Mouse (Mus musculus): ENCODE measurements at regions not wholly inside any gene's neighbourhood (a gene's known extent, or its start where the extent isn't known, plus 50 kb on each side); places are given as distances from the start of the nearest gene placed in this dataset.
"Not testable (repeated sequence)": the region's sequence is repeated elsewhere in the genome, so short reads cannot be mapped to it uniquely, and the experiment has no call there.

- no peak for DNase-seq (ENCODE audit: low spot score in 2 of 2)
Observed at GRCm38 (mm10) chr3:6886200-6887052, 266.2 kb upstream of the 1700008P02Rik start.

DNA sequence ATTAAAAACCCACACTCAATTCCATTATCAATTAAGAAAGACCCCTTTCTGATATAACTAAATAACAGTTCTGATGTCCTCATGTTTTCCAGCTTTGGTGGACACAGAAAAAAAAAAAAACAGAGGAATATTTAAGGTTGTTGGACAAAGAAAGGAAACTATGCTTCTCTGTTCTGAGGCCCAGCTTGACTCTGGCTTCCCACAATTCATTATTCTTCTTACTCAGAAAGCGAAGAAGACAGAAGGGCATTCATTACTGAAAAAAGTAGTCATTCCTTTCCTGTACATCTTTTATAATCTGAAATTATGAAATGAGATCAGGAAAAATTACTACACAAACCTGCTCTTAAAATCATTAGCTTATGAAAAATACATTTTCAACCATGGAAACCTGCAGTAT is 263.2 kb upstream of the 1700008P02Rik start:
- DNase-seq (ENCODE audit: low spot score in 2 of 2), result no peak

DNA sequence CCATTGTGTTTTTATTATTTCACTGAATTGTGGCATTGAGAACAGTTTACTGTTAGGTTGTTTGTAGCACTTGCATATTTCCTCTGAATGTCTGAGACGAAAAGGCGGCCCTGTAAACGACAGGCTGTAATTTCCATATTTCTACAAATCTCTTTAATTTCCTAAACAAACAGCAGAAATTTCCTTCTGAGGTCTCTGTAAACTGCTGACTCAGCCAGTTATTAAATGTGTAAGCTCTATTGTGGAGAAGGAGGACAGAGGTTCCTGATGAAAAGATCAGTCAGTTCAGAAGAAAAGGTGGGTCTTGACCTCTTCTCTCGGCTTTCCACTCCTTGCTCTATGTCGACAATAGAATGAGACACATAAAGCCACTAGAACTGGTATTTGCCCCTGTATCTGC is 256.0 kb upstream of the 1700008P02Rik start:
- no peak for DNase-seq (ENCODE audit: low spot score in 2 of 2)

GRCm38 (mm10) chr3:6872170-6872569 is 251.9 kb upstream of the 1700008P02Rik start:
- no peak for DNase-seq (ENCODE audit: low spot score in 2 of 2)

GRCm38 (mm10) chr3:6871752-6872151 is 251.5 kb upstream of the 1700008P02Rik start:
- DNase-seq (ENCODE audit: low spot score in 2 of 2), result no peak

DNA sequence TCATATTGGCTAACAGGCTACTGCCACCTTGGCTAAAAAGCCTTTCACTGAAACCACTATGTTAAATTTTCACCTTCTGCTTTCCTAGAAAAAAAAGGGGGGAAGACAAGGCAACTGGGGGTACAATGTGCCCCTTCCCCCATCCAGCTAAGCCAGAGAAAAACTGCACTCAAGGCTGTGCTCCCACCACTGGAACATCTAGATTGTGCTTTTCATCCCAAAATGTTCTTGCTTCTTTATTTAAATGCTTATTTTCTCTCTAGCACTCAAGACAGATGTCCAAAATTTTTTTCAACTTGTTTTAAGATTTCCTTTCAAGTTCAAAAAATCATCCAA is 245.9 kb upstream of the 1700008P02Rik start:
- DNase-seq (ENCODE audit: low spot score in 2 of 2), result no peak

GRCm38 (mm10) chr3:6865462-6866147 is 245.4 kb upstream of the 1700008P02Rik start:
- DNase-seq (ENCODE audit: low spot score in 2 of 2), result peak; percentile 57

DNA sequence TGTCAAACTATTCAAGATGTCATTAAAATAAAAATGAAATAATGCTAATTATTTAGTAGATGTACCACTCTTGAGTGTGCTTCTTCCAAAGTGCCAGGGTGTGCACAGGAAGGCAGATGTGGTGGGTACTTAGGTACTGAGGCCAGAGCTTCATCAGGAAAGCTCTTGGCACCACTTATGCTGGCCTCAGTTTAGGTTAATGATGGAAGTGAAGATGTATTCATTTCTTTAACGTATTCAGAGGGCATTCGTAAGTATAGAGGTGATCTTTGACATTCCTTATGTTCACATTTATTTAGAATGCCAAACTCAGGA is 239.6 kb upstream of the 1700008P02Rik start:
- DNase-seq (ENCODE audit: low spot score in 2 of 2), result no peak

DNA sequence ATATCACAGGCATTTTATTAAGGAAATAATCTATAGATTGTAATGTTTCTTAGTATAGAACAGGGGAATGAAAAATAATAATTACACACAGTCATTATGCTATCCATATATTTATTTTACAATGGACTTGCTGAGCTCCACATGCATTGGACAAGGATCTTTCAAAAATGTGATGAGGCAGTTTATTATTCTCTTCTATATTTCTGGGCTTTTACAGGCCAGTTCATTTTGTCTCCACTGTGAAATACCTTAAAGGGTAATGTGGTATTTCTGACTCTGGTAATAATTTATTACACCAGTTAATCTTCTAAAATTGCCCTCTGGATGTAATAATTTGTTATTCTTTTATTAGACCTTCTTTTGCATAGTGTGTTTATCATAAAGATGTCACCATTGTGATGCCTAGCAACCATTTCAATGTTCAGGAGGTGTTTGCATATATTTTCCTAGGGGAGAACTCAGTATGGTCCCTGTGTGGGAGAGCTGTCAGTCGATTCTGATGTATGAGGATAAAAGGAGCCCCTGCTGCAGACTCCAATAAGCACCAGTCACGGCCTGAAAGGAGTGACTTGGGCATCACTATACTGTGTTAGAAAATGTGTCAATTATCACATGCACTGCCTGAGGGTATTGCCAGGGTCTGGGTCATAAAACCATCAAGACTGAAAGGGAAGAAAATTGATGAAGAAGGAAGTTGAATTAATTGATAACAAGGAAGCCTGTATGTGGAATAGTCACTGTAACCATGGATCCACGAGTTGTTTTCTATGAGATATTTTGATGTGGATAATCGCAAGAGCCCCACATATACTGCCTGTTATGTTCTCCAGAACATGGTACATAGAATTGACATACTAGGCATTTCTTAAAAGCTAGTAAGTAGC is 239.0 kb upstream of the 1700008P02Rik start:
- DNase-seq (ENCODE audit: low spot score in 2 of 2), result no peak

- no peak for DNase-seq (ENCODE audit: low spot score in 2 of 2)
Observed at GRCm38 (mm10) chr3:6819332-6819731, 199.1 kb upstream of the 1700008P02Rik start.

DNA sequence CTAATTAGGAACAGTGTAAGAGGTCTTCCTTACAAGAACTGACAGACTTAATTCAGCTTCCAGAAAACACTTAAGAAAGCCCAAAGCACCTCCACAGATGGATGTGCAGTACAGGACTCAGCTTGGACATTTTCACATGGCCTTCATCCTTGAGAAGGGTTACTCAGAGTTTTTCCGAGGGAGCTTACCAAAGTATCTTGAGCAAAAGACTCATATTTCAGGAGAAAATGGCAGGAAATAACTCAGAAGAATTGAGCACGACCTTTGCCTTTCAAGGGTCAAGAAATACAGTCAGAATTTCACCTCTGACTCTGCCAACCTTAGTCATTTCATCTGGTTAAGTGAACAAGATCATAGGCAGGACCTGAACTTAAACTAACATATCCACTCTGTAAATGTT is 192.1 kb upstream of the 1700008P02Rik start:
- DNase-seq (ENCODE audit: low spot score in 2 of 2), result no peak

GRCm38 (mm10) chr3:6809381-6809950 is 189.2 kb upstream of the 1700008P02Rik start:
- no peak for DNase-seq (ENCODE audit: low spot score in 2 of 2)

DNA sequence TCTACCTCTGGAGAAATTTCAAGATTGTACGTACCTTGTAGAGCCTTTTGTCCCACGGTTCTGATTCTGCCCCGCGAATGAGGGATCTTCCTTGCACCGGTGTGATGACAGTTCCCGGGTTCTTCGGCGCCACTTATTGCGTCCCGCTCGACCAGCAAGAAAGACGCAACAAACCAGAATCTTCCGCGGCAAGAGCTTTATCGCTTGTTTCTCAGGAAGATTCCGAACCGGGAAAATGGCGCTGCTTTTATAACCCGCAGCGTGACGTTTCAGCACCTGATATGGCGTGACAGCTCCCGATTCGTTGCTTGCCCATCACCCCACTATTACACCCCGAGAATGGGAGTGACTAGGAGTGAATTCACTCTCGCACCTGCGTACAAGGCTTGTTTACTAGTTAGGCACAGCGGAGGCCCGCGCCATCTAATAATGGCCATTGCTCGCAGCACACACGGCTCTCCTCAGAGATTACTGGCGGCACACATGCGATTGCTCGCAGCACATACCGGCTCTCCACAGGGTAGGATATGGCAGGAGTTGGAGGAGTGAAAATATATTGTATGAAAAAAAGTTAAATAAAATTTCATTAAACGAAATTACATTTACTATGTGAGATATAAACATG is 180.0 kb upstream of the 1700008P02Rik start:
- not testable (repeated sequence) for DNase-seq (ENCODE audit: low spot score in 2 of 2)

DNA sequence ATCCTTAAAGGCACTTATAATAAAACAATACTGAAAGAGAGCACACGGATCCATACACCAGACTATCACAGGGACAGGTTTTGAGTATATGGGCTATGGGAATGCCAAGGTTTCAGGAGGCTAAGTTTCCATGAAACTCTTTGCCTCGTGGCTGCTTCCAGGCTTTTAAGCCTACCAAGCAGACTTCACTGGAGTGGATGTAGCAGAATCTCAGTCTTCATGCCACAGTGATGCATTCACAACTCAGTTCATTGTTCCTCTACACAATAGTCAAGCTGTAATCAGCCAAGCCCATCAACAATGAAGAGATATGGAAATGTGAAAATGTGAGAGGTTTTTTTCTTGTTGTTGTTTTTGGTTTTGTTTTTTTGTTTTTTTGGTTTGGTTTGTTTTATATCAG is 148.3 kb upstream of the 1700008P02Rik start:
- no peak for DNase-seq (ENCODE audit: low spot score in 2 of 2)

- DNase-seq (ENCODE audit: low spot score in 2 of 2), result not testable (repeated sequence)
Observed at GRCm38 (mm10) chr3:6768085-6768484, 147.8 kb upstream of the 1700008P02Rik start.

DNA sequence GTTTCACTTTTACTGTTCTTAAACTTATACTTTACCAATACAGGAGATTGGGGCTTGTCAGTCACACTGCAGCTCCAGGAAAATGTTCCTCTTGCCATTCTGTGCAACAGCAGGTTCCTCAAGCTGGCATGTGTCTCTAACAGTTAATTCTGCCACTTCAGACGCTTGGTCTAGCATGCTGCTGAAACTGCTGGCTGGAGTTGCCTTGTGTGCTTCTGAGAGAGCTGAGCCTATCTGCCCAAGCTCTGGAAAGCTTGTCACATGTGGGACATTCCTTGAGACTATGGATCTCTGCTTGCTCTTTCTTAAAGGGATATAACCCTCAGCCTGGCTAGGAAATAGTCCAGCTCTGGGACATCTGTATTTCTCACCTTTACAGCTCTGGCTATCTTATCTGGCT is 138.9 kb upstream of the 1700008P02Rik start:
- no peak for DNase-seq (ENCODE audit: low spot score in 2 of 2)

- DNase-seq (ENCODE audit: low spot score in 2 of 2), result no peak
Observed at GRCm38 (mm10) chr3:6757562-6757961, 137.3 kb upstream of the 1700008P02Rik start.

- not testable (repeated sequence) for DNase-seq (ENCODE audit: low spot score in 2 of 2)
Observed at GRCm38 (mm10) chr3:6750746-6751145, 130.5 kb upstream of the 1700008P02Rik start.

DNA sequence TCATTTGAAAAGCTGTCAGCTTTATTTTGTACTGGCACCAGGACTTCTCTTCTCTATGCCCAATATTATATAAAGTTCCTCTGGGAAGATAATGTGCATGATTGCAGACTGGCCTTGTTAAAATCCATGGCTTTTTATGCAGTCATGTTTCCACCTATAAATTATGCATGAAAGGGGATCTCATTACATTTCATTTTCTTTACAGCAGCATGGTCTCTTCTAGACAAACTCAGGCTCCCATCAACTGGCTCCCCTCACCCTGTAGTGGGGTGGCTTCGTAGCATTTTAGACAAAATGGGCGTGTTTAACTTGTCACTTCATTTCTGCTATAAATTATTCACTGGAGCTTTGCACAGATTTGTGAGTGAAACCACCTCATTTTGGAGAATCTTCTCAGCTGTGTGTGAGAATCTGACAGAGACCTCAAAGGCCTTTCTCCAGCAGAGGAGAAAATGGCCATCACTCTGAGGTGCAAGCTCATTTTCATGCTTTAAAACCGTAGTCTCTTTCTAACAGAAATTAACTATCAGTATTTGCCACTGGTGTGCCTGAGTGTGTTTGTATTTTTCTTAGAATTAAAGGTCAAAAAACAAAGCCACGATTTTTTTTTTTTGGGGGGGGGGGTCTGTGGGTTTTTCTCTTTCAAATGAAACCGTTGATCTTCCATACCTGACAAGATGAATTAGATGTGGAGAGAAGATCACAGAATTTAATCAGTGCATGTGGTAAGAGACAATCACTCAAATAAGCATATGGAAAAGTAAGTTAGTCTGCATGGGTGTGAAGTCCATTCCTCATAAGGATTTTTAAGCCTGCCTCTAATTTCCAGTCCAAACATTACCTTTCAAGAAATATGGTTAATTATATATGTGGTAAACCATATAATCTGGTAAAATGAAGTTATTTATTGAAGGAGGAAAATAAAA is 111.4 kb upstream of the 1700008P02Rik start:
- DNase-seq (ENCODE audit: low spot score in 2 of 2), result no peak

DNA sequence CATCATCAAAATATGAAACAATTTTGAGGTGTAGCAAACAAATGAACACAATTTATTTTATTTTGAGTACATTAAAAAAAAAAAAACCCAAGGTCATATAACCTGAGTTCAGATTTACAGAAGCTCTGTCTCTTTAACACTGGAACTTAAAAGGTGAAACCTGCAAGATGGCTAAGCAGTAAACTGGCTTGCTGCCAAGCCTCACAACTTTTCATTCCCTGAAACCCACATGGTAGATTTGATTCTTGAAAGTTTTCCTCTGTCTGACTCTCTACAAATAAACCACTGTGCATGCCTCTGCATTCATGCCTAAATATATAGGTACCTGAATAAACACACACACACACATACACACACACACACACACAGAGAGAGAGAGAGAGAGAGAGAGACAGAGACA is 109.8 kb upstream of the 1700008P02Rik start:
- DNase-seq (ENCODE audit: low spot score in 2 of 2), result no peak

Data from frontal cortex, postnatal 10 days (tissue).